Mouse (Mus musculus) liver, postnatal 0 days (tissue): ENCODE results near the gene Itsn1. TPM values are rescaled to one million over a fixed set of nuclear protein-coding genes. Genes with fewer than 3 reads are reported as not detected.

ENCODE experiments used
- ATAC-seq: fragments of 200-750 bp; cut with Nextera tagmentation; 2 replicates; pipeline ENCODE4 v1.8.0; 2017; ENCODE audit warnings: mild to moderate bottlenecking, moderate library complexity
- DNase-seq: peaks from one replicate; pipeline ENCODE4 v3.0.0-alpha.2; 2016
- H3K27ac ChIP-seq: fragments of 300-500 bp; sonication (generic); 2 replicates; pipeline ENCODE4 v1.5.1; 2014; ENCODE audit warnings: antibody characterized with exemption, moderate library complexity, mild to moderate bottlenecking, low read depth
- H3K27me3 ChIP-seq: fragments of 300-500 bp; sonication (generic); 2 replicates; pipeline ENCODE4 v1.6.1; 2014; ENCODE audit warnings: low read length, control low read depth, mixed read lengths; ENCODE audit not compliant: insufficient read depth
- H3K36me3 ChIP-seq: fragments of 300-500 bp; sonication (generic); replicated peaks from 2 replicates; pipeline ENCODE4 v1.6.1; 2014; ENCODE audit warnings: mild to moderate bottlenecking, control low read depth, low read length, moderate library complexity, mixed read lengths; ENCODE audit not compliant: insufficient read depth
- H3K4me1 ChIP-seq: fragments of 300-500 bp; sonication (generic); 2 replicates; pipeline ENCODE4 v1.6.1; 2014; ENCODE audit warnings: antibody characterized with exemption, mild to moderate bottlenecking, control low read depth; ENCODE audit not compliant: insufficient read depth
- H3K4me2 ChIP-seq: fragments of 300-500 bp; sonication (generic); 2 replicates; pipeline ENCODE4 v1.6.1; 2014; ENCODE audit warnings: low read depth, mild to moderate bottlenecking, low read length, moderate library complexity, mixed read lengths
- H3K4me3 ChIP-seq: fragments of 300-500 bp; sonication (generic); 2 replicates; pipeline ENCODE4 v1.5.1; 2014; ENCODE audit warnings: low read depth, low read length
- H3K9ac ChIP-seq: fragments of 300-500 bp; sonication (generic); replicated peaks from 2 replicates; pipeline ENCODE4 v1.6.1; 2014; ENCODE audit warnings: mild to moderate bottlenecking, moderate library complexity
- H3K9me3 ChIP-seq: fragments of 300-500 bp; sonication (generic); 2 replicates; pipeline ENCODE4 v1.6.1; 2016; ENCODE audit warnings: mild to moderate bottlenecking, control low read depth, low read length, mixed read lengths
- CTCF ChIP-seq: sonication (generic); IDR thresholded peaks from 2 replicates; pipeline ENCODE4 v1.5.1; 2016; ENCODE audit warnings: antibody characterized with exemption, low read depth
- EP300 ChIP-seq: IDR thresholded peaks from 2 replicates; pipeline ENCODE4 v1.6.1; 2016; ENCODE audit warnings: antibody characterized with exemption, low read depth, mild to moderate bottlenecking
- WGBS: fragments of 180-500 bp; shearing (Covaris S2); extraction: QIAGEN DNeasy Blood & Tissue Kit; methylation state at CpG from one replicate; pipeline ENCODE4 v1.1.7; 2014; ENCODE audit not compliant: insufficient replicate concordance; 5-methylcytosine and 5-hydroxymethylcytosine counted together
- polyA plus RNA-seq: library from polyadenylated mRNA; unstranded; fragments of >200 nt; fragmentation: Nextera tagmentation; extraction: Ambion mirVana; gene quantifications from 2 replicates; pipeline ENCODE4 v1.2.1, GENCODE M21; 2015

Itsn1 gene
- polyA plus RNA-seq, 1 experiment from 2014 or later = 19.7 TPM

DNA sequence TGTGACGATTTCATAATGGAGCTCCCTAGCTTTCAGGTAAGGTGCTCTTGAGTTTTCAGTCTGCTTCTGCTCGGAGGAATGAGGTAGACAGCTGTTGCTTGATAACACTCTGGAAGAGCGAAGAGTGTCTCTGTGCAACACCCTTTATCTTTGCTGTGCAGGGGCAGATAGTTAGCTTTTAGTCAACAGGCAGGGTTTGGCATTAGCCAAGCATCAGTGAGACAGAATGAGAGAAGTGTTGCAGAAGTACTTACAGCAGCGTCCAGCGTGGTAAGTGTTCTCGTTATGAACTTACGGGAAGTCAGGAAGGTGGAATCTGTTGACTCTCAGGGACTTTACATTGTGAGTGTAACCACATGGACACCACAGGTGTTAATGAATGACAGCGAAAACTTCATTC lies 75.3 kb downstream of the Itsn1 start:
- peak overlapping the region; percentile 93 for H3K27ac ChIP-seq
- peak overlapping the region; percentile 58 for H3K4me2 ChIP-seq
- peaks cover 2% of the 10 kb centered on the region; the same call in 1 of the 2 replicates for H3K4me1 ChIP-seq
- TF ChIP-seq EP300 = peak; percentile 98
- TF ChIP-seq CTCF = no peak
- H3K27me3 ChIP-seq = no peaks in the 10 kb centered on the region
- DNase-seq = no peak
- ATAC-seq = peak; percentile 98
- H3K9ac ChIP-seq = peak overlapping the region; percentile 72
- 56% methylated on average over 8 of the region's 8 CpGs for WGBS
- H3K36me3 ChIP-seq = peaks cover 35% of the 10 kb centered on the region
- no peaks in the 10 kb centered on the region for H3K9me3 ChIP-seq
- H3K4me3 ChIP-seq = peak overlapping the region; percentile 52

DNA sequence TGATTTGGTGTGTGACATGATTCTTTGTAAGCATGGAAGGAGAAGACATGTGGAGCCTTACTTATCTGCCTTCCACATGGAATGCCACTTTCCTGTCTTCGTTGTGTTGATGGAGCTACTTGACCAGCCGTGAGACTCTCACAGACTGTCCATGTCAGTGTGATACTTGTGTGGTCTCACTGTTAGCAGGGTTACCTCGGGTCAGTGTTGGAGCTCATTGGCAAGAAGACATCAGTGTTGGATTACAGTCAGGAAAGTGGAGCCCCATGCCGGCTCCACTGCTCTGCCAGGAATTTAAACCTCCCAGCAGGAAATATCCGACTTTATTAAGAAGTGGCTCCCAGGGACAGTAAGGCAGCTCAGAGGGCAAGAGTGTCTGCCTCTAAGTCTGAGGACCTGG lies 75.8 kb downstream of the Itsn1 start:
- peaks cover 39% of the 10 kb centered on the region for H3K36me3 ChIP-seq
- peak overlapping the region; percentile 52 for H3K4me3 ChIP-seq
- peak overlapping the region; percentile 72 for H3K9ac ChIP-seq
- peak overlapping the region; percentile 58 for H3K4me2 ChIP-seq
- TF ChIP-seq CTCF (no peak), EP300 (no peak)
- peak overlapping the region; percentile 93 for H3K27ac ChIP-seq
- 54% methylated on average over 5 of the region's 5 CpGs for WGBS
- H3K9me3 ChIP-seq = no peaks in the 10 kb centered on the region
- H3K4me1 ChIP-seq = peaks cover 2% of the 10 kb centered on the region; the same call in 1 of the 2 replicates
- no peaks in the 10 kb centered on the region for H3K27me3 ChIP-seq
- ATAC-seq (peak; percentile 63), DNase-seq (no peak)

DNA sequence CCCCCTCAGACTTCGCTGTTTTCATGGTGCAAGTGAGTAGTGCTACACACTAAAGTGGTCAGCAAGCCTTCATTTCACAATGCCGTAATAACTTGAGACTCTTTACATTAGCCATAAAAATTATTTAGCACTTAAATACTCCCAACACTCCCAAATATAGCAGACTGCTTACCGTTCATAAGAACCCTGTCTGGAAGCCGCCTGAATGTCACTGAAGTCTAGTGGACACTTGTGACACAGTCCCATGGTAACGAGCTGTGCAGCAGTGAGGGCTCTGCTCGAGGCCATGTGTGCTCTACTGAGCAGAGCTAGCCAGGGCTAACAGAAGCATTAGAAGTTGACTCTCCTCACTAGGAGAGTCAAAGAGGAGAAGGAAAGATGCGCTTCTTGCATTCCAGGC lies 81.2 kb downstream of the Itsn1 start:
- Histone ChIP-seq H3K4me2 (no peak overlapping the region), H3K9me3 (no peaks in the 10 kb centered on the region), H3K27ac (no peak overlapping the region), H3K4me1 (no peaks in the 10 kb centered on the region), H3K4me3 (no peak overlapping the region), H3K27me3 (no peaks in the 10 kb centered on the region), H3K36me3 (peaks cover 55% of the 10 kb centered on the region), H3K9ac (no peak overlapping the region)
- no peak for ATAC-seq
- WGBS = 87% methylated on average over 7 of the region's 7 CpGs
- TF ChIP-seq EP300 (no peak), CTCF (no peak)
- no peak for DNase-seq

DNA sequence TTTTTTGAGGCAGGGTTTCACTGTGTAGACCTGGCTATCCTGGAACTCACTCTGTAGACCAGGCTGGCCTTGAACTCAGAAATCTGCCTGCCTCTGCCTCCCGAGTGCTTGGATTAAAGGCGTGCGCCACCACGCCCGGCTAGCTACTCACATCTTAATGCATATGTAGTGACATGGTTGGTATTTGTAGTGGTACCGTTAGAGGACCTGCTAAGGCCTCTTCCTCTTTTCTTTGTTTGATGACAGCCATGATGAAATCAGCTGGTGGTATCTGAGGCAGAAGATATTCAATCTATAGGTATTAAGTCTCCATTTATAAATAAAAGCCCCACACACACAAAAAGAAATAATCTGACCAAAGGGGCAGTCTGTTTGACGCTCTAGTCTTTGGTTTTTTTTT lies 82.3 kb downstream of the Itsn1 start:
- no peak overlapping the region for H3K4me3 ChIP-seq
- DNase-seq (no peak), ATAC-seq (no peak)
- H3K4me1 ChIP-seq = no peaks in the 10 kb centered on the region
- H3K9me3 ChIP-seq = no peaks in the 10 kb centered on the region
- no peak overlapping the region for H3K27ac ChIP-seq
- no peaks in the 10 kb centered on the region for H3K27me3 ChIP-seq
- 75% methylated on average over 7 of the region's 7 CpGs for WGBS
- peaks cover 62% of the 10 kb centered on the region for H3K36me3 ChIP-seq
- H3K4me2 ChIP-seq = no peak overlapping the region
- no peak overlapping the region for H3K9ac ChIP-seq
- TF ChIP-seq CTCF (no peak), EP300 (no peak)

DNA sequence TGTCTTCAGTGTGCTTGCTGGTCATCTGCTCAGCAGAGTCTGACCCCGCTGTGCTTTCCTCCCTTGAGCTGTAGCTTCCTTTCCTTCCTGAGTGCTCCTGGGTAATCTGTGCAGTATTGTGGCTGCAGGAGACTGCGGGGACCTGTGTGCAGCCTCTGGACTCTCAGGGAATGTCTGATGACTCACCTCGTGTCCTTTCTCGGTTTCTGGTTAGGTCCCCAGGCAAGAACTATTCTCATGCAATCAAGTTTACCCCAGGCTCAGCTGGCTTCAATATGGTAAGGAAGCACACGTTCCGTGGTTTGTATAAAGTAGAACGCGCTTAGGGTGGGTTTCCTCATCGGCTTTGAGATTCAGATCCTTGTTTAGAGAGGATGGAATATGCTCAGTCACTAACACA lies 82.8 kb downstream of the Itsn1 start:
- no peaks in the 10 kb centered on the region for H3K27me3 ChIP-seq
- TF ChIP-seq CTCF = no peak
- no peak for TF ChIP-seq EP300
- no peaks in the 10 kb centered on the region for H3K4me1 ChIP-seq
- no peaks in the 10 kb centered on the region for H3K9me3 ChIP-seq
- no peak overlapping the region for H3K4me2 ChIP-seq
- H3K36me3 ChIP-seq = peaks cover 65% of the 10 kb centered on the region
- WGBS = 69% methylated on average over 9 of the region's 9 CpGs
- no peak for ATAC-seq
- no peak overlapping the region for H3K27ac ChIP-seq
- no peak overlapping the region for H3K4me3 ChIP-seq
- H3K9ac ChIP-seq = no peak overlapping the region
- DNase-seq = no peak

DNA sequence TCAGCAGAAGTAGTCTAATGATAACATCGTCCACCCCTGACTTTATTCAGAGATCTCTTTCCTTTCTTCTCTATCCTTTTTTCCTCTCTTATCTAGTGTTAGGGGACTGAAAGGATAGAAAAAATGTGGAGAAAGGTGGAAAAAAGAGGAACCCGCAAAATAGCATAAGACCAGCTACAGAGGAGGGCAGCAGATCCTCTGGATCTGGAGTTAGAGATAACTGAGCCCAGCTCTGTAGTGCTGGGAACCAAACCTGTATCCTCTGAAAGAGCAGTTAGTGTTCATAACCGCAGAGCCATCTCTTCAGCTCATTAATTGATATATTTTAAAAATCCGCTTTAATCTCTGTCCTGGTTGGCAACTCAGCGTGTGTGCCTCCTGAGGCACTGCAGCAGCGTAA lies 84.5 kb downstream of the Itsn1 start:
- Histone ChIP-seq H3K4me3 (no peak overlapping the region), H3K27me3 (no peaks in the 10 kb centered on the region), H3K9ac (no peak overlapping the region), H3K27ac (no peak overlapping the region), H3K36me3 (peaks cover 76% of the 10 kb centered on the region), H3K4me1 (no peaks in the 10 kb centered on the region), H3K9me3 (no peaks in the 10 kb centered on the region), H3K4me2 (no peak overlapping the region)
- no peak for TF ChIP-seq EP300
- no peak for TF ChIP-seq CTCF
- ATAC-seq (no peak), DNase-seq (no peak)
- WGBS = 96% methylated on average over 6 of the region's 6 CpGs

DNA sequence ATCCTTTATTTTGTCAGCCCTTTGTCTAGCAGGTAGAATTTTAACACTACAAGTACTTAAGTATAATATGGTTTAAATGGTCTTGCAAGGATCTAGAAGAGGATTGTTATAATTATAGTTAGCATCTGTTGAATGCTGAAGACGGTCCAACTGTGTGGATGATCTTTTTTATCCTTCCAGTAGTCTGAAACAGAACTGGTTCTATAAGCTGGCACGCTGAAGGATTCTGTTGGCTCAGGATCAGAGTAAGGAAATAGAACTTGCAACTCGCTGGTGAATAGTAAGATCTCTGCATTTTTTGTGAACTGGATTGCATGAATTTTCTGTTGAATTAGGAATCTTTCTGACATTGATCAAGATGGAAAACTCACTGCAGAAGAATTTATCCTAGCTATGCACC lies 86.0 kb downstream of the Itsn1 start:
- TF ChIP-seq CTCF = no peak
- TF ChIP-seq EP300 = no peak
- no peak overlapping the region for H3K9ac ChIP-seq
- no peak overlapping the region for H3K4me2 ChIP-seq
- DNase-seq (no peak), ATAC-seq (no peak)
- no peaks in the 10 kb centered on the region for H3K4me1 ChIP-seq
- no peak overlapping the region for H3K27ac ChIP-seq
- no peak overlapping the region for H3K4me3 ChIP-seq
- peaks cover 79% of the 10 kb centered on the region for H3K36me3 ChIP-seq
- H3K9me3 ChIP-seq = no peaks in the 10 kb centered on the region
- H3K27me3 ChIP-seq = no peaks in the 10 kb centered on the region
- WGBS = 88% methylated on average over 3 of the region's 3 CpGs
